Mouse (Mus musculus) mature B cell (primary cell): Measurements from ENCODE around the gene Acp6.
"Not testable (repeated sequence)": the region's sequence is repeated elsewhere in the genome, so short reads cannot be mapped to it uniquely, and the experiment has no call there.

Experiments
- in situ Hi-C: fragments of 300-500 bp; cut with MboI; formaldehyde crosslinking; loops from 2 replicates; pipeline ENCODE4 v1.14.3; 2019

Acp6 gene

DNA sequence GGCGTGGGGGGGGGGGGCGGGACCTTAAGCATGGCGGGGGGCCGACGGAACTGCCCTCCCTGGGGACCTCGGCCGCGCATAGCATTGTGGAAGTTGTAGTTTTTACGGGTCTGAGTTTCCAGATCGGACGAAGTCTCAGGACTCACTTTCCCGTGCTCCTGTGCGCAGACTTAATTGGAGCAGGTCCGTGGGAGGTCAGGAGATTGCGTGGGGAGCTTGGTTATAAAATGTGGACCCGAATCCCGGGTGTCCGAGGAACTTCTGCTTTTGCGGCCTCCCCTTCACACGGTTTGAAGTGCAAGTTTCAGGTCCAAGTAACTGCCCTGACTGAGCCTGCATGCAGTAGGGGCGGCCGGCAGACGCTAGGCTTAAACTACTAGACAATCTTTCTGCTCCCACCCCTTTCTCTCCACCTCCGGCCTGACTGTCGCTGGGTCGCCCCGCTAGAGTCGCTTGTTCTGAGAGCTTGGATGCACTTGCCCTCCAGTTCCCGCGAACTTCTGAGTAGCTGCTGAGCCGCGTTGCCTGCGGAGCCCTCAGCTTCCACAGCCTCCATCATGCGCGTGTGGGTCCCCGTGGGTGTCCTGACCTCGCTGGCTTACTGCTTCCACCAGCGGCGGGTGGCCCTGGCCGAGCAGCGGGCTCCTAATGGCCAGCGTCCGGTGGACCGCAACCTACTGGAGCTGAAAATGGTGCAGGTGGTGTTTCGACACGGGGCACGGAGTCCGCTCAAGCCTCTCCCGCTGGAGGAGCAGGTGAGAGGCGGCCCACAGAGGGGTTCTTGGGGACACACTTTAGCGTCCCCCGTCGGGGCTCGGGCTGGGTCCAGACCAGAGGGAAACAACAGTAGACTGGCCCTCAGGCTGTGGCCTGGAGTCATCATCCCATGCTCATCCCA, at the start of gene Acp6:
Acp6 (plus strand) TSS at position 167 of the 898 bp plus-strand sequence.
- in situ Hi-C loops = no loop called here

DNA sequence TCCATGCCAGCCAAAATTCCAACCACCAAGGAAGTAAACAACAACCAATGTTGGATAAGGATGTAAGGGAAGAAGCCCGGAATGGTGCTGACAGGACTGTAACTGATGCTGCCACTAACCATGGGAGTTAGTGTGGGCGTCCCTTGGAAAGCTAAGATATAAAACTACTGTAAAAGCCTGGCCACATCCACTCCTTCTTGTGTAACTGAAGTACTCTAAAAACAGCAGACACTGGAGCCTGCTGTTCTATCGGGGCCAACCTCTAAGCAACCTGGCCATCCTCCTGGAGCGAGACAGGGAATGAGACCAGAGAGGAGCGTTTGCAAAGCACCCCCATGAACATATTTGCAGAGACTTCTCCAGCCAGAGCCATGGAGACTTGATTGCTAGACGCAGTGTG, 41.1 kb upstream of the Acp6 start:
- in situ Hi-C loops = no loop called here

DNA sequence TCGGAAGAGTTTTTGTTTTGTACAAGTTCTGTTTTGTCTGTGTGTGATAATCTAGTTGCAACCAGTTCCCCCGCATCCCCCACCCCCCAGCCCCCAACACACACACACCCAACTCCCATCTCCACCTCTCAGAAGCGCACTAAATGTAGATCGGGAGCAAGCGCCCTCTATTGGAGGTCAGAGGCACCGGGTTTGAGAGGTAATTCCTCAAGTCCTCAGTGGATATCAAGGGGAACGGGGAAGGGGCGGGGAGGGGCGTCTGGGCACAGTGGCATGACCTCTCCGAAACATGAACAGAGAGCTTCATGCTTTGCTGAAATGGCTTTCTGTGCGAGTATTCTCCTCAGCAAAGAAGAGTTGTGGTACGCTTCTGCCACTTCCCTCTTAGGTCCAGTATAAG, 40.3 kb upstream of the Acp6 start:
- in situ Hi-C loops = no loop called here

DNA sequence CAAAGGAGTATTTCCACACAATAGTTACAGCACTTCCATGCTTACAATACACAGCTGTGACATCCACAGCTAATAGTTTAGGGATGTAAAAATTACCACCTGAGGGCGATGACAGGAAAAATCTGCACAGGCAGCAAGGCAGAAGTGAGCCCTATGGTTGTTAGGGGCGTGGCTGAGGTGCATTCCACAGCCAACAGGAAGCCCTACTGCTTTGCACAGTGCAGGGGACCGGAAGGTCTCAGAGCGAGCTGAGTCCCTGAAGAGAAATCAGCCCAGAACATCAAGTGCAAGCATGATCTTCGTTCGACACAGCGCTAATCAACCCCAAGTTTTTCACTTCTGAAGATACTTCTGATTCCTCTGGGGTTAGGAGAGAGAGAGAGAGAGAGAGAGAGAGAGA, 34.4 kb upstream of the Acp6 start:
- in situ Hi-C loops = no loop called here

DNA sequence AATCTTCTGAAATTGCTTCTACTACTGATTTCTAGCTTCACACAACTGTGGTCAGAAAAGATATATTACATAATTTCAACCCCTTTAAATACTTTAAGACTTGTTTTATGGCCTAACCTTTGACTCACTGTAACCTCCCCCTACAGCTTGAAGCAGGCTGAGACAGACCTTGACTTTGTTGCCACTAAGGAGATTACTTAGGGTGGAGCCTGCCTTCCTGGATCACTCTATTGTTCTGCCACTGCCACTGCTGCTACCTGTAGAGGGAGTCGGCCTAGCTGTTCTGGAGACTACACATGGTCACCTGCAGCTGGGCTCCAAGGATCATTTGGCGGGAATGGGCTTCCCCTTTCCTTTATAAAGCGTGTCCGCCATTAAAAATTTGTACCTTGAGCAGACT, 29.2 kb upstream of the Acp6 start:
- in situ Hi-C loops = no loop called here

DNA sequence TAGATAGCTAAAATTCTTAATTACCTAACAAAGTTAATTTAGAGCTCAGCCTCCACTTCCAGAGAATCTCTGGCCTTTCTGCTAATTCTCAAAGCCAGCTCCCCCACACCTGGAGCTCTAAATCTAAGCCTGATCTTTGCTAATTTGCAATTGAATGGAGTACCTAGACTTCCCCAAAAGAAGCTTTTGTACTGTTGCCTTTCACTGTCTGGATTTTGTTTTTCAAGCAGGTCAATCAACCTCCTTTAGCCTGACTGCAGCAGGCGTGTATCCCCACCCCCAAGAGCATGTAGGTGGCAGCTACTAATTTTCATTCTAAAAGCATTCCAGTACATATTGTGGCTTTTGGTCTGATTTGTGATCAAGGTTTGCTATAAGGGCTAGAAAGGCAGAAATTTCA, 20.9 kb upstream of the Acp6 start:
- in situ Hi-C loops = not testable (repeated sequence)

DNA sequence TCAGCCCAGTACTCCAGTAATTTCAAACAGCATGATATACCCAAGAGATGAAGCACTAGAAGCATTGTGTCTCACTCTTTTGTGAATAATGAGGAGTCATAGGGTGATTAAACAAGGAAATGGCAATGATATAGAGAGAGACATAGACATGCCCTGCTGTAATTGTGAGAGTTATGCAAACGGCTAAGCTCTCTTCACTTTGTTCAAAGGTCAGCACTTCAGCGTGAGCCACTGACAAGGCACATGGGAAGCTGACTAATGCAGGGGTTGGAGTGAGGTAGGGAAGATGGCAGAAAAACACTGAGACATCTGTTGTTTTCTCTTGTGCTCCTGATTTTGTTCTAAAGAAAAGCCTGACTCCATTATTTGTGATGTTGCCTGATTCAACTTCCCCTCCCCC, 7.5 kb upstream of the Acp6 start:
- in situ Hi-C loops = no loop called here

DNA sequence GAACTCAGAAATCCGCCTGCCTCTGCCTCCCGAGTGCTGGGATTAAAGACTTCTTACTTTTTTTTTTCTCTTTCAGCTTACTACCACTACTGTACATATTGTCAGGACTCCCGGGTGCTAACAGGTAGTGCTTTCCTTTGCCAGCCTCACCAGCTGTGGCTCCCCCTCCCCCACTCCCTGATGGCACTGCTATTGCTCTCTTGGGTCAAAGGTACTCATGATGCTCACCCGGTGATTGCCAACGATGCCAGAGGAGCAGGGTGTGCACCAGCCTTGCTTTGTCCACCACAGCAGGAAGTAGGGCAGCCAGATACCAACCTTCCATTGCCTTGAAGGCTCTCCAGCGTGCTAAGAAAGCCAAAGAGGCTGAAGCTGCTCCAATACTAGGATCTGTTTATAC, 2.1 kb upstream of the Acp6 start:
- in situ Hi-C loops = no loop called here

DNA sequence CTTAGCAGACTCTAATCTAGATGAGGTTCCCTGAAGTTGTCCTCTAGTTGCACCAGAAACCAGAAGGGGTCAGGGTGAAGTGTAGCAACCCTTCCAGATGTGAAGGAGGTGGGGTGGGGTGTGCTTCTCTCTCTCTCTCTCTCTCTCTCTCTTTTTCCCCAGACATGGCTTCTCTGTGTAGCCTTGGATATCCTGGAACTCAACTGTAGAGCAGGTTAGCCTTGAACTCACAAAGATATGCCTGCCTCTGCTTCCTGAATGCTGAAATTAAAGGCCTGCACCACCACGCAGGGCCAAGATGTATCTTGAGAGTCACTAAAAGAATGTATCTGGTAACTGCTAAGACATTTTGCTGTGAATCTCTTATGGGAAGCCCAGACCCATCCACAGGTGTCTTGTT, 1.3 kb upstream of the Acp6 start:
- in situ Hi-C loops = no loop called here

DNA sequence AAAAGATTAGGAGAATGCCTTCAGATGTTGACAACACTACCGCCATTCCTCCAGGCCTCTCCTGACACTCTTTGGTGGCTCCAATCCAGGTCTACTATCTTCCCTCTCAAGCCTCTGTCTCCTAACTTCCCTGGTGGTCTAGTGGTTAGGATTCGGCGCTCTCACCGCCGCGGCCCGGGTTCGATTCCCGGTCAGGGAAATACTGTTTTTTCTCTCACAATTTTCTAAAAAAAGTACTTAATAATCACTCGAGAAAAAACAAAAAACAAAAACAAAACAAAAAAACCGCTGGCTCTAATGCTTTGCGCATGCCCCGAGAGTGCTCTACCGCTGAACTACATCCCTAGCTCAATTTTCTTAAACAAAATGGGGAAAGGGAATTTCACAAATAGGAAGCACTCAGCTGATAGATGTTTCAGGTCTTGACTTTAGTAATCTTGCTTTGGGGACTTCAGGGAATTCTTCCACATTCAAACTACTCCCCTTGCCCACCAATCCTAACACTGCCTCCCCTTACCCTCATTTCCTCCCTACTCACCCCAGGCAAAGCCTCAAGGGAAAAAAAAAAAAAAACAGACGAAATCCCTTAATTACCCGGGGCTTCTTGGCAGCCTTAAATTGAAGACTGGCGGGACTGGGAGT, 498 bp upstream of the Acp6 start:
- in situ Hi-C loops = no loop called here

DNA sequence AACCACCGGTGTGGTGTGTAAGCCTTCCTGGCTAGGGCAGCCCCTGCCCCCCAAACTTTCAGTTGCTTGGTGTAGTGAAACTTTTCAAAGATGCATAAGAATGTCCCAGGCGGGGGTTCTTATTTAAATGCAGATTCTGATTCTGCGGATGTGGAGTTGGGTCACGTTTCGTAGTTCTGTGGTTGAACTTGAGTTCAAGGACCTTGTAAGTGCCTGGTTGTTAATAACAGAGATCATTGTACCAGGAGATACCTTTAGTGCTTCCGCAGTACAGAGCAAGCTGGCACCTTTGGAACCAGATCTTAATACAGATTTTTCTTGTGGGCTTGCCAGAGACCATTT, 903 bp downstream of the Acp6 start:
- in situ Hi-C loops = no loop called here

DNA sequence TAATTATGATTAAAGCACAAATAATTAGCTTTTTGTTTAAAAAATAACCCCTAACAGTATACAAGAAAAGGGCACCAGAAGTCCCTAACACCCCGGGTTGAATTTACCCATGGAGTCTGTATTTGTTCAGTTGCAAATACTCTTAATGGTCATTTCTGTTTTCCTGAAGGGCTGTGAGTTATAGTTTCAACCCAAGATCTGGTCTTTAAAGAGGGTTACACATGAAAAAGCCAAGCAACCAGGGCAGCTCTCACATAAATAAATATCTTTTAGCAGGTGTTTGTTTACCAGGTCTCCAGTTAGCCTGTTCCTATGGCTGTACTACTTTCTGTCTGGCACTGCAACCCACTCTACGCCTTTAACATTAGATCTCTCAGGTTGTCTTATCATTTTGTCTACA, 1.4 kb downstream of the Acp6 start:
- in situ Hi-C loops = no loop called here

DNA sequence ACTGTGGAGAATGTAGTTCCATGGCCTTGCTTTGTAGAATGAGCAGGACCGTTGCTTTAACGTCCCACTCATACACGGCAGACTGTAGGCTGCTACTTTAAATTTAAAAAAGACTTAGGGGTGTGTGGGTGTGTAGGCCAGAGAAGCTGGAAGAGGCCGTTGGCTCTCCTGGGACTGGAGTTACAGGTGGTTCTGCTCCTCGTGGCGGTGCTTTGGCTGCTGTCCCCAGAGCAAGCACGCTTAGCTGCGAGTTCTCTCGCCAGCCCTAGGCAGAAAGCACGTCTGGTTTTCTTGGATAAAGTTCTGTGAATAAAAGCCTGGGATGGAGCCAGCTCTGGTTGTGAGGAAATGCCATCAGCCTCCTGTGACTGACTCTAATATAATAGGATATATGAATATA, 2.3 kb downstream of the Acp6 start:
- in situ Hi-C loops = no loop called here

DNA sequence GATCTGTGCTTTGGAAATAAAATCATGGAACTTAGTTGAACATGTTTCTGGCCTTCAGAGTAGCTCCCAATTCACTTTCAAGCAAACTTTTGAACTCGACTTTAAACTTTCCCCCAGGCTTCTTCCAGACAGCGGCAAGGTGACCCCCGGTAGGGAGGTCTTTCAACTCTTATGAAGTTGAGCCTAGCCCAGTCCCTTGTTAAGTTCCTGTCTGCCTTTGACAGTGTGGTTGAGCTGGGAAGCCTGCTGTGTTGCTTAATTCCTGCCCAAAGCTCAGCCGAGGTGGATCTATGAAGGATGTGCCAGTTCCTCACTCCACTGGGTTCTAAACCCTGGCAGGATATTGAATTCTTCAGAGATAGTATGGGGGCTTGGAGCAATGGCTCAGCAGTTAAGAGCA, 3.2 kb downstream of the Acp6 start:
- in situ Hi-C loops = no loop called here

DNA sequence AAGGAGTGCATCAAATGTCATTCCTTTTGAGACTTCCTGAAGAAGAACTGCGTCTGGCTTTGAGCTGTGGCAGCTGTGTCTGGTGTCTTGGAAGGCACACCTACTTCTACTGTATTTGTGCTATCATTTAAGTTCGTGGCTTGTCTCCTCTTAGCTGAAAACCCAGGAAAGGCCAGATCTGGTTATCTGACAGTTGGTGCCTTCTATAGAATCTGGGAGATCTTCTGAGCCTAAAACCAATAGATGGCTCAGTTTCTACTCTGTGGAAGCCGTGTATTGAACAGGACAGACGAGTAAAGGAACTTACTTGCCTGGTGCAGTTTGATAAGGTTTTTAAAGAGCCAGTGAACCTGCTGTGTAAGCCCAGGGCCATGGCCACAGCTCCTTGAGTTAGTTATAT, 5.9 kb downstream of the Acp6 start:
- in situ Hi-C loops = no loop called here

DNA sequence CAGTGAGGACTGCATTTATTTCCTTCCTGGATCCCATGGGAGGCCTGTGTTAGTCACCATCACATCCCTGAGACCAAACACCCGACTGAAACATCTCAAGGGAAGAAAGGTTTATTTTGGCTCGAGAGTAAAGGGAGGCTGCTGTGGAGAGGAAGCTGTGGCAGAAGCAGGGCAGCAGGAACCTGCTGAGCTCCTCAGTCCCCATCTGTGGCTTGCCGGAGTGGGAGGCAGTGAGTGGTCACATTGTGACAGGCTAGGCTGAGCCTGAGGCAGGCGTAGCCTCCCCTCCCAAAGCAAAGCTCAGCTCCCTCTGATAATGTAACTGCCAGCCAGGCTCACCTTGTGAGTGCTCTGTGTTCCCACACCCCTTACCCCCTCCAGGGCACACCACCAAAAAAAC, 8.5 kb downstream of the Acp6 start:
- in situ Hi-C loops = no loop called here

DNA sequence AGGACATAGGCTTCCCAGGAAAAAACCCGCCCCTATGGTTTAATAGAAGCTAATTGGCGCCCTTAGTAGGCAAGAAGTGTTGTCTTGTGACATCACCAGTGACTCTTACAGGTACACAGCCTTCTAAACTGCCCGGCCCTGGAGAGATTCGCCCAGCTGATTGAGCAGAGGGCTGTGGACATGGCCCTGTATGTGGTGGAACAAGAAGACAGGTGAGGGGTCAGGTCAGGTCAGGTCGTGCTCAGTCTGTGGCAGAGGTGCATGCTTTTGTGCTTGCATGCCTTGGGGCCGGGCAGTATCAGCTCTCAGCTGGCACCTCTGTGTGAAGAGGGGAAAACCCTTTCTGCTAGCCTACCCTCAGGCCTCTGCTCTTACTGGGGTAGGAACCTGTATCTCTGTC, 13.0 kb downstream of the Acp6 start:
- in situ Hi-C loops = no loop called here

DNA sequence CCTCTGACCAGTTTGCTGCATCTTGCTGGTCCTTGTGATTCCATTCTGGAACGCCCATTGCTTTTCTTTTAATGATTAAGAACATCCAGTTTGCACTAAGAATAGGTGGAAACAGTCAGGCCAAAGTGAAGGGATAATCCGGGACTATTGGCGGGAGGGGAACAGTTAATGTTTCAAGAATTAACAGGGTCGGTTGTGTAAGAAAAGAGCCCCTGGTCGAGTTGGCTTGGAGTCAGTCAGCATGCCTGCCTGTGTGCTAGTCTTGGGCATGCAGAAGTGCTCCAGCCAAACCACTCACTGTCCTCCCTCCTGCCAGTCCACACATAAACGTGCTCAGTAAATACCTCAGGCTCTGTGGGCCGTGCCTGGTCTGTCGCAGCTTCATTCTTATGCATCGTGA, 13.7 kb downstream of the Acp6 start:
- in situ Hi-C loops = no loop called here

DNA sequence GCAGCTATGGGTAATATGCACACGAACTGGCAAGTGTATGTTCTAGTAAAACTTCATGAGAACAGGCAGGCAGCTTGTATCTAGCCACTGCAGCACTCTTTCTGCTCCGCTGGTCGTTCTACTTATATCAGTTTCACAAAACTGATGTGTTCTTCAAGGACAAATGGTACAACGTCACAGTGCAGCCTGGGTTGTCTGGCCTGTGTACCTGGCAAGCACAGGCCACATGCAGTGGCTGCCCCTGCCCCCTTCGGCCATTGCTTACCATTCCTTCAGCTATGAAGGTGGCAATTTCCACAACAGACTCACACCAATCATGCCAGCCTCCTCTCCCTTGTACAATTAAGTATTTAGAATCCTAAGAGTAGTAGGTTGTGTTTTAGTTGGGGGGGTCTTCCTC, 14.1 kb downstream of the Acp6 start:
- in situ Hi-C loops = no loop called here

DNA sequence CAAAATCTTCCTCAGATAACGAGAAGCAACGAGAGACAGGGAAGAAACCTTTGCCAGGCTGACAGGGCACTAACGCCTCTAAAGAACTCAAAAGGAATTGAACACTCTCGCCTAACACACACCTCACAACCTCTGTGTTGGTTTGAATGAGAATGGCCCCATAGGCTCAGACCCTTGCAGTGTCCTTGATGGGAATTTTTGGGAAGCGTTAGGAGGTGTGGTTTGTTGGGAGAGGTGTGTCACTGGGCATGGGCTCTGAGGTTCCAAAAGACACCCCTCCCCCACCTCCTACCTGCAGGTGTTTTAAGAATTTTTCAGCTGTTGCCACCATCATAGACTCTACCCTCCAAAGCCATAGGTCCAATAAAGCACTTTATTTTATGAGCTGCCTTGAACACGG, 20.3 kb downstream of the Acp6 start:
- in situ Hi-C loops = no loop called here

DNA sequence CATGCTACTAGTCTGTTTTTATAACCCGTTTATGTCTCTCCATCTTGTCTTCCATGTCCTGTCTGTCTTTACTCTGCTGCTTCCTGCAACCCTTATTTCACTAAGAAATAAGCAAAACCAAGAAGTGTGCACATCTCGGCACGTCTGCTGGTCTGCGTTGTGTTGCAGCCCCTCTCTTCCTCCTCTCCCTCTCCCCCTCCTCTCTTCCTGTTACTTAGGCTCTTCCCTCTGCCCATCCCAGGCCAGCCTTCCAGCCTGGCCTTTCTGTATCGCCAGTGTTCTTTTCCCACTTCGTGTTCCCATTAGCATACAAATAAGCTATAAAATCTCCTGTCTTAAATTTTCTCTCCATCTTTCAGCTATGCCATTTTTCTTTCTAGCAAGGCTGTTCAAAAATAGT, 21.9 kb downstream of the Acp6 start:
- in situ Hi-C loops = no loop called here

DNA sequence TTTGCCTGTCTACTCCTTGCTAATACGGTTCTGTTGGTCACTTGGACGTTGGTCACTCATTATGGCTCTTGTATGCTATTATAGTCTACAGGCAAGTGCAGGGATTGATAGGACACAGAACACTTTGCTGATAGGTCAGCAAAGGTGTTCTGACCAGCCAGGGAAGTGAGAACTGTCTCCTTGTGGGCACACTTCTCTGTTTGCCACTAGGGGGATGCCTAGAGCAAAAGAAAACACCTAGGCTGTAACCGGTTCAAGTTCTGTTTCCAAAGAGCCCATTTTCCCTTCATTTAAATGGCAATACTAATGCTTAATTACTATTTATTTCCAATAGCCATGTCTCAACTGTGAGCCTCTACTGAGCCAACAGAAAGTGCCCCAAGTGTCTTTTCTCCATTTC, 25.2 kb downstream of the Acp6 start:
- in situ Hi-C loops = no loop called here

DNA sequence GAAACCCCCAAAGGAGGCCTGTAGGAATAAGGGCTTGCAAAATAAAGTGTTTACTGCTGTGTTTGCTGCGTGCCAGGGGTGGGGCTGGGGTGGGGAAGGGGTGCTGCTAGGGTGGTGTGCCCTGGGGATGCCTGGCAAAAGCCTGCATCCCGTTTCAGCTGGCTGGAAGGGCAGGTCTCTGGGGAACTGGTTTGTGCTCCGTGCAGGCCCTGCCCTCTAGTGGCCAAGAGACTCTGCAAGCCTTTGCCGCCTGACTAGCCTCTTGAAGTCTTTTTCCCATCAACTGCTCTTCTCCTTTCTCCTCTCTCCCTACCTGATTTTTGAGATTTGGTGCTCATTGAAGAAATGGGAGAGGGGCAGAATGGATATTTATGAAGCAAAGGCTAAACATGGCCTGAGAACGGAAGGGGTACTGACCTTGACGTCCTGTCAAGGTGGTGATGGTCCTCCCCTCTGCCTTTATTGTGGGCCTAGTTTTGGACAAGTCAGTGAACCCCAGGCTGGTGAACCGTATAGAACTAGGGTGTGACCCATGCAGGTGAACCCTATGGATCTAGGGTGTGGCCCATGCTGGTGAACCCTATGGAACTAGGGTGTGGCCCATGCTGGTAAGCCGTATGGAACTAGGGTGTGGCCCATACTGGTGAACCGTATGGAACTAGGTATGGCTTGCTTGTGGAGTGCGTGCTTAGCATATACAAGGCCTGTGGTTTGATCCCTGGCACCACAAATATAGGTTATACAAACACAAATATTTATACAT, 26.7 kb downstream of the Acp6 start:
- in situ Hi-C loops = no loop called here
